Mouse (Mus musculus) limb, embryonic 10.5 days (tissue): ENCODE measurements around the gene Lix1l. TPM values are rescaled to one million over a fixed set of nuclear protein-coding genes. Genes with fewer than 3 reads are reported as not detected.
"Not testable (repeated sequence)": the region's sequence is repeated elsewhere in the genome, so short reads cannot be mapped to it uniquely, and the experiment has no call there.

Experiments used
- DNase-seq: peaks from one replicate; pipeline ENCODE4 v3.0.0-alpha.2; 2017; ENCODE audit warnings: low spot score
- H3K27ac ChIP-seq: fragments of 300-500 bp; sonication (generic); 2 replicates; pipeline ENCODE4 v1.5.1; 2016; ENCODE audit warnings: mild to moderate bottlenecking
- H3K27me3 ChIP-seq: fragments of 300-500 bp; sonication (generic); 2 replicates; pipeline ENCODE4 v1.6.1; 2016; ENCODE audit warnings: low read depth, mild to moderate bottlenecking; ENCODE audit not compliant: poor library complexity, severe bottlenecking
- H3K36me3 ChIP-seq: fragments of 300-500 bp; sonication (generic); 2 replicates; pipeline ENCODE4 v1.6.1; 2016; ENCODE audit warnings: mild to moderate bottlenecking, moderate library complexity
- H3K4me1 ChIP-seq: fragments of 300-500 bp; sonication (generic); 2 replicates; pipeline ENCODE4 v1.6.1; 2016
- H3K4me3 ChIP-seq: fragments of 300-500 bp; sonication (generic); 2 replicates; pipeline ENCODE4 v1.5.1; 2016; ENCODE audit warnings: mild to moderate bottlenecking, moderate library complexity
- H3K9me3 ChIP-seq: fragments of 300-500 bp; sonication (generic); replicated peaks from 2 replicates; pipeline ENCODE4 v1.6.1; 2016; ENCODE audit warnings: mild to moderate bottlenecking
- WGBS: fragments of 180-500 bp; shearing (Covaris S2); methylation state at CpG from one replicate; pipeline ENCODE4 v1.1.7; 2016; 5-methylcytosine and 5-hydroxymethylcytosine counted together
- polyA plus RNA-seq: library from polyadenylated mRNA; unstranded; fragments of >200 nt; fragmentation: Nextera tagmentation; extraction: Ambion mirVana; gene quantifications from 2 replicates; pipeline ENCODE4 v1.2.1, GENCODE M21; 2016

Lix1l gene
- polyA plus RNA-seq, 1 experiment from 2014 or later = 4.5 TPM

GRCm38 (mm10) chr3:96599069-96599393 lies 1.9 kb upstream of the Lix1l start:
- WGBS = 42% methylated on average over 8 of the region's 8 CpGs
- Histone ChIP-seq H3K9me3 (no peaks in the 10 kb centered on the region), H3K4me3 (peak overlapping the region; percentile 67), H3K4me1 (peaks cover 76% of the 10 kb centered on the region), H3K27ac (peak overlapping the region; percentile 83; the same call in 1 of the 2 replicates), H3K36me3 (peaks cover 6% of the 10 kb centered on the region; the same call in 1 of the 2 replicates), H3K27me3 (peaks cover 42% of the 10 kb centered on the region)
- peak; percentile 36 for DNase-seq

- no peak for DNase-seq
- Histone ChIP-seq H3K36me3 (peaks cover 10% of the 10 kb centered on the region; the same call in 1 of the 2 replicates), H3K27me3 (peaks cover 42% of the 10 kb centered on the region), H3K4me1 (peaks cover 73% of the 10 kb centered on the region), H3K27ac (peak overlapping the region; percentile 83; the same call in 1 of the 2 replicates), H3K4me3 (peak overlapping the region; percentile 67; the same call in 1 of the 2 replicates), H3K9me3 (no peaks in the 10 kb centered on the region)
- 71% methylated on average over 3 of the region's 3 CpGs for WGBS
Measured at GRCm38 (mm10) chr3:96599411-96599810, 1.5 kb upstream of the Lix1l start.

- peaks cover 25% of the 10 kb centered on the region for H3K36me3 ChIP-seq
- H3K9me3 ChIP-seq = no peaks in the 10 kb centered on the region
- DNase-seq = no peak
- WGBS = 1% methylated on average over 30 of the region's 40 CpGs
- H3K27me3 ChIP-seq = peaks cover 25% of the 10 kb centered on the region
- H3K27ac ChIP-seq = peak overlapping the region; percentile 97
- peak overlapping the region; percentile 92 for H3K4me3 ChIP-seq
- H3K4me1 ChIP-seq = peaks cover 65% of the 10 kb centered on the region
Measured at GRCm38 (mm10) chr3:96601251-96601787, 370 bp downstream of the Lix1l start.

GRCm38 (mm10) chr3:96601941-96602703 lies 1.2 kb downstream of the Lix1l start:
- Histone ChIP-seq H3K4me1 (peaks cover 57% of the 10 kb centered on the region), H3K27me3 (peaks cover 17% of the 10 kb centered on the region), H3K36me3 (peaks cover 25% of the 10 kb centered on the region), H3K27ac (peak overlapping the region; percentile 97), H3K9me3 (no peaks in the 10 kb centered on the region), H3K4me3 (peak overlapping the region; percentile 92)
- 52% methylated on average over 10 of the region's 10 CpGs for WGBS
- DNase-seq = no peak

DNA sequence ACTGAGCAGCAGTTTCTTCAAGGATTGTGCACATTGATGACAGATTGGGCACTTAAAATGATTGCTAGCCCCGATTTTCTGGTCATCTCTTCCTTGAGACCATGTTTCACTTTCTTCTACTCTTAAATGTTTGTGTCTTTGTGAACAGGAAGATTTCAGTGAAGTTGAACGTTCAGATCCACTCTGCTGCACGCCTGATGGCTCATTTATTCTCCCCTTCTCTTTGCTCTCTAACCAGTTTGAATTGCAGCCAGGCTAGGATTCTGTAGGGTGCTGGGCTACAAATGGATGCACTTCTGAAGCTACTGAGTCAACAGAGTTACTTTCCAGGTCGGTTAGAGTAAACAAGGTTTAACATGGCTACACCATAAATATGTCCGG lies 1.7 kb downstream of the Lix1l start:
- Histone ChIP-seq H3K9me3 (no peaks in the 10 kb centered on the region), H3K4me1 (peaks cover 51% of the 10 kb centered on the region), H3K4me3 (peak overlapping the region; percentile 92), H3K27ac (peak overlapping the region; percentile 97; the same call in 1 of the 2 replicates), H3K27me3 (peaks cover 17% of the 10 kb centered on the region), H3K36me3 (peaks cover 25% of the 10 kb centered on the region)
- DNase-seq = no peak
- 61% methylated on average over 5 of the region's 5 CpGs for WGBS

DNA sequence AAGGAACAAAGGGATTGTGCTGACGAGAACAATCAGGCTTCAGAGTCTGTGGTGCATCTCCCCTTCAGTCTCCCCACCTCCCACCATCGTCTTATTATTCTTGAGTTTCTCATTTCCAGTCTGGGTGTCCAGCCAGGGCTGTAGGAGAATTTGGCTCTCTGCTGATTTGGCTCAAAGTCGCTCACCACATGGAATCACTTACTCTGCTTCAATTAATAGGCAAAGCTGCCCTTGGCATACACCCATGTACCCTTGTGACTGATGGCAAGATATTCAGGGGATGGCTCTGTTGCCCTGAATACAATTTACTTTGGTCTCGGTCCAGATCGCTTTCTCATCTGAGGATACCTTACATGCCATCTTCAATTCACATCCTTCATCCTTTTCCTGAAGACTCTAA lies 2.4 kb downstream of the Lix1l start:
- Histone ChIP-seq H3K36me3 (peaks cover 30% of the 10 kb centered on the region), H3K4me1 (peaks cover 45% of the 10 kb centered on the region), H3K27me3 (peaks cover 17% of the 10 kb centered on the region), H3K27ac (no peak overlapping the region; the same call in 1 of the 2 replicates), H3K4me3 (peak overlapping the region; percentile 92; the same call in 1 of the 2 replicates), H3K9me3 (no peaks in the 10 kb centered on the region)
- no peak for DNase-seq
- 68% methylated on average over 5 of the region's 5 CpGs for WGBS

DNA sequence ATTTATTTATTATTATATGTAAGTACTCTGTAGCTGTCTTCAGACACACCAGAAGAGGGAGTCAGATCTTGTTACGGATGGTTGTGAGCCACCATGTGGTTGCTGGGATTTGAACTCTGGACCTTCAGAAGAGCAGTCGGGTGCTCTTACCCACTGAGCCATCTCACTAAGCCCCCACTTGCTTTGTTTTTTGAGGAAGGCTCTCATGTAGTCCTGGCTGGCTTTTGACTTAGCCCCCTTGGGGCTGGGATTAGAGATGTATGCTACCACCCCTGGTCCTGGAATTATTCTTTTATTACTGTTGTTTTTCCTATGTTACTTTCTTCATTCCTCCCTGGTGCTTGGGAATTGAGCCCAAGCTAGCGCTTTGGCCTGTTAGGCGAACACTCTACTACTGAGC lies 5.1 kb downstream of the Lix1l start:
- Histone ChIP-seq H3K4me1 (peaks cover 26% of the 10 kb centered on the region), H3K36me3 (peaks cover 35% of the 10 kb centered on the region)
- WGBS = 95% methylated on average over 4 of the region's 4 CpGs
- H3K27ac ChIP-seq, DNase-seq, H3K9me3 ChIP-seq, H3K27me3 ChIP-seq, H3K4me3 ChIP-seq: not testable (repeated sequence)

DNA sequence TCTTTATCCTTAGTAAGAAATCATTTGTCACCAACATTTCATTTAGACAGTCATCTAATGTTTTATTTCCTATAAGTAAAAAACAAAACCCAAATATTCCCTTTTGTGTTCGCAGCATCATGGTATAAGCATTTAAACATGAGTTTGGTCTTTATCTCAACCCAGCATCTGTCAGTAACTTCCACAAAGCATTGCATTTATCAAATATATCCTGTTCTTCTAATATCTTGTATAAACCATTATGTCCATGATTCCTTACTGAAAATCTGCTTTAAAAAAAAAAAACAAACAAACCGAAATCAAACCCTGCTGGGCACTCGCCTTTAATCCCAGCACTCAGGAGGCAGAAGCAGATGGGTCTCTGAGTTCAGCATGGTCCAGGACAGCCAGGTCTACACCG lies 5.7 kb downstream of the Lix1l start:
- Histone ChIP-seq H3K9me3 (no peaks in the 10 kb centered on the region), H3K36me3 (peaks cover 35% of the 10 kb centered on the region), H3K4me1 (peaks cover 20% of the 10 kb centered on the region), H3K27me3 (no peaks in the 10 kb centered on the region), H3K27ac (no peak overlapping the region), H3K4me3 (no peak overlapping the region)
- no peak for DNase-seq
- 89% methylated on average over 4 of the region's 4 CpGs for WGBS

DNA sequence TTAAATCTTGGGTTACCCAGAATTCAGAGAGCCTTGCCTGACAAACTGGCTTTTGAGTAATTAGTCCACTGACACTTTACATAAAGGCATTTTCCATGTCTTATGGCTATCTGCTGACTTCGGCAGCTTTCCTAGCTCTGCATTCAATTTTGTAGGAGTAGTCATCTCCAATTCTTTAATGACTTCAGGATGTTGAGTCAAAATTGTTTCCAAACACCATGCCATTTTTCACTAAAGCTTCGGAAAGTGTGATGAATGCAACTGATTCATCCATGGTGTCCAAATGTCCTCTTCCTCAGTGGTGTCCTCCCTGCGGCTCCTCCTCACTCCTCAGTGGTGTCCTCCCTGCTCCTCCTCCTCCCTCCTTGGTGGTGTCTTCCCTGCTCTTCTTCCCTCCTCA lies 17.0 kb downstream of the Lix1l start:
- H3K4me1 ChIP-seq = no peaks in the 10 kb centered on the region
- H3K27ac ChIP-seq = no peak overlapping the region
- no peaks in the 10 kb centered on the region for H3K27me3 ChIP-seq
- no peak overlapping the region for H3K4me3 ChIP-seq
- no peaks in the 10 kb centered on the region for H3K9me3 ChIP-seq
- peaks cover 86% of the 10 kb centered on the region for H3K36me3 ChIP-seq
- DNase-seq = no peak
- WGBS = 87% methylated on average over 3 of the region's 3 CpGs

GRCm38 (mm10) chr3:96623201-96623600 lies 22.3 kb downstream of the Lix1l start:
- no peak overlapping the region for H3K4me3 ChIP-seq
- no peak for DNase-seq
- WGBS = 93% methylated on average over 4 of the region's 4 CpGs
- no peaks in the 10 kb centered on the region for H3K9me3 ChIP-seq
- H3K4me1 ChIP-seq = no peaks in the 10 kb centered on the region
- no peaks in the 10 kb centered on the region for H3K27me3 ChIP-seq
- H3K27ac ChIP-seq = no peak overlapping the region
- H3K36me3 ChIP-seq = peaks cover 82% of the 10 kb centered on the region

DNA sequence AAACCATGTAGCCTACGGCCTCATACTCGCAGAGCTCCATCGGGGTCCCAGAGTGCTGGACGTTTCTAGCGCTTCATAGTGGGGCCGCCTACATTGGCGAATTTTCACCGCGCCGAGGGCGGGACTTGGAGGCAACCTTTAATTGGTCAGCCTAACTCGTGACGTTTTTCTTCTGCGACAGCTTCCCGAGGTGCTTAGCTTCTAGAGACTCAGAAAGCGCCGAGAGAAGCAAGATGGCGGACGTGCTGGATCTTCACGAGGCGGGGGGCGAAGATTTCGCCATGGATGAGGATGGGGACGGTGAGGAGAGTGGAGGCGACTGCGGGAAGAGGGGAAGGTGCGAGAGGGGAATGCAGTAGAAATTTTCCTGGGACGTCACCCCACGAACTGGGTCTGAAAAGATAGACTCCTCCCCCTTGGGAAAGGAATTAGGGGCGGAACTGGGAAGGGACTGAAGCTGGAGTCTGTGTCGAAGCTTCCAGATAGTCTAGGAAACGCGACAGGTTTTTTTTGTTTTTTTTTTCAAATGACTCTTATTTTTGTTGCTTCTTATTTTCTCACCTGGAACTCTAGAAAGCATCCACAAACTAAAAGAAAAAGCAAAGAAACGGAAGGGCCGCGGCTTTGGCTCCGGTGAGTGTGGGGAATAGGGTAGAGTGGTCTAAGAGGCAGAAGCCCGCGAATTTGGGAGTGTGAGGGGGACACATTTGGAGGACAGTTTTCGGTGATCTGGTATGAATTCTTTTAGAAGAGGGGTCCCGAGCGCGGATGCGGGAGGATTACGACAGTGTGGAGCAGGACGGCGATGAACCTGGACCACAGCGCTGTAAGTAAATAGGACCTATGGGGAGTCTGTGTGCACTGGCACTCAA lies 29.0 kb downstream of the Lix1l start, which contains the start of gene Rbm8a:
Gene Rbm8a, plus strand, starts transcription at position 205 of the 872 bp plus-strand sequence.
- no peaks in the 10 kb centered on the region for H3K9me3 ChIP-seq
- peak within 1 kb of the TSS; percentile 61 for H3K4me3 ChIP-seq
- peaks cover 60% of the 10 kb centered on the region for H3K36me3 ChIP-seq
- DNase-seq = peak; percentile 95
- no peaks in the 10 kb centered on the region for H3K27me3 ChIP-seq
- WGBS = under 1% methylated on average over 48 of the region's 48 CpGs
- H3K4me1 ChIP-seq = peaks cover 13% of the 10 kb centered on the region
- H3K27ac ChIP-seq = peak within 1 kb of the TSS; percentile 94

DNA sequence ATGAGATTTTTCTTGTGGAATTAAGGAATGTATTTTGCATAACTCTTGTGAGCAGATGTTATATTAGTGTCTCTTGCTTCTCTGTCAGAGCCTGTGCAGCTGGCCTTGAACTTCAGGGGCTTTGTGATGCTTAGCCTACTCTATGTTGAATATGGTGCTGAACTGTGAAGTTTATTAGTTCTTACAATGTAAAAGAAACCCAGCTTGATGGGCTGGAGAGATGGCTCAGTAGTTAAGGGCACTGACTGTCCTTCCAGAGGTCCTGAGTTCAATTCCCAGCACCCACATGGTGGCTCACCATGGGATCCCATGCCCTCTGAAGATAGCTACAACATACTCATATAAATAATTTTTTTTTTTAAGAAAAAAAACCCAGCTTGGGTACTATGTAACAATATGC lies 31.1 kb downstream of the Lix1l start:
- peaks cover 30% of the 10 kb centered on the region for H3K4me1 ChIP-seq

DNA sequence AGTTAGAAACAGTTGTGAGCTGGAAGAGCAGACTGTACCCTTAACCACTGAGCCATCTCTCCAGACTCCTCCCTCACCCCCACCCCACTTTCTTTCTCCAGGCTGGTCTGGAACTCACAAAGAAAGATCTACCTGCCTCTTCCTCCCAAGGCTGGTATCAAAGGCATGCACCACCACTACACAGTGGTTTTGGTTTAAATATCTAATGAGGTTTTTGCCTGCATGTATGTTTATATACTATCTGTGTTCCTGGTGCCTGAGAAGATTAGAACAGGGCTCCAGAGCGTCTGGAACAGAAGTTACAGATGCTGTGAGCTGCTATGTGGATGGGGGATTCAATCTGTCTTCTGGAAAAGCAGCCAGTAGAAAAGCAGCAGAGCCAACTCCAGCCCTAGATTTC lies 33.1 kb downstream of the Lix1l start:
- Histone ChIP-seq H3K4me3 (no peak overlapping the region), H3K27me3 (no peaks in the 10 kb centered on the region), H3K9me3 (no peaks in the 10 kb centered on the region), H3K36me3 (peaks cover 57% of the 10 kb centered on the region), H3K4me1 (peaks cover 30% of the 10 kb centered on the region), H3K27ac (no peak overlapping the region)
- 85% methylated on average over 1 of the region's 1 CpGs for WGBS
- no peak for DNase-seq

More for the DNA sequence above, 31.1 kb downstream of the Lix1l start:
- peaks cover 44% of the 10 kb centered on the region for H3K36me3 ChIP-seq
- H3K4me3 ChIP-seq = no peak overlapping the region
- no peak overlapping the region for H3K27ac ChIP-seq
- DNase-seq = no peak
- H3K9me3 ChIP-seq = no peaks in the 10 kb centered on the region
- no peaks in the 10 kb centered on the region for H3K27me3 ChIP-seq
